Mouse (Mus musculus) thymus, adult 2 months (tissue): ENCODE measurements at regions not wholly inside any gene's neighbourhood (a gene's known extent, or its start where the extent isn't known, plus 50 kb on each side); places are given as distances from the start of the nearest gene placed in this dataset.

Experiments
- CTCF ChIP-seq: fragments of 200-500 bp; IDR thresholded peaks from 2 replicates; pipeline ENCODE4 v1.5.1; 2012; ENCODE audit warnings: mild to moderate bottlenecking, control low read depth, low read length, moderate library complexity, borderline replicate concordance; ENCODE audit not compliant: control insufficient read depth, poor library complexity, insufficient read depth; ENCODE audit errors: extremely low read depth
- POLR2A ChIP-seq: fragments of 200-500 bp; IDR thresholded peaks from 2 replicates; pipeline ENCODE4 v1.6.1; 2012; ENCODE audit warnings: mild to moderate bottlenecking, low read length, control low read depth, moderate library complexity; ENCODE audit not compliant: control insufficient read depth, poor library complexity, insufficient read depth; ENCODE audit errors: extremely low read depth

DNA sequence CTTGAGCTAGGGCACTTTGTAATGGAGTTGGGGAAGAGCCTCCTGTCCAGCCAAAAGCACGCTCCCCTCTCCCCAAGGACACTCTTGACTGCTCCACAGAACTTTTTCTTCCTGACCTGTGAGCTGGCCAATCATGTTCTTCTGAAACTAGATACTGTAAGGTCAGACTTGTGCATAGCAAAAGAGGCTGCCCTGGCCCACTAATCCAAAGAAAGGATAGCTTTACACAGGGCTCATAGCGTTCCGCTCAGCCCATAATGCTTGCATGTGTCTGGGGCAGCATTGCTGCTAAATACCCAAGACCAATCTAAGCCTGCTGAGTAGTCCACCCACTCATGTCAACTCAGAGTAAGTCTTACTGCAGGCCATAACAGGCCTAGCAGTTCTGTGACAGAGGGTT, 189.0 kb upstream of the Egflam start:
- TF ChIP-seq POLR2A (no peak), CTCF (no peak)
